Mouse (Mus musculus): Measurements from ENCODE around the gene Lta.

Gene Lta

GRCm38 (mm10) chr17:35204494-35205379 is at the start of gene Lta:
Lta (minus strand) TSS chr17:35205351.
- in situ Hi-C loops (cut with MboI), result no loop called here

GRCm38 (mm10) chr17:35254241-35255098 is 49.3 kb upstream of the Lta start:
- in situ Hi-C loops (cut with MboI), result no loop called here

- in situ Hi-C loops (cut with MboI), result no loop called here
Measured at GRCm38 (mm10) chr17:35253293-35254093, 48.3 kb upstream of the Lta start.

- in situ Hi-C loops (cut with MboI), result no loop called here
Measured at GRCm38 (mm10) chr17:35252619-35253292, 47.6 kb upstream of the Lta start.

- in situ Hi-C loops (cut with MboI), result no loop called here
Measured at GRCm38 (mm10) chr17:35251981-35252380, 46.8 kb upstream of the Lta start.

GRCm38 (mm10) chr17:35251162-35251719 is 46.1 kb upstream of the Lta start:
- in situ Hi-C loops (cut with MboI), result no loop called here

- in situ Hi-C loops (cut with MboI), result no loop called here
Measured at GRCm38 (mm10) chr17:35250348-35251120, 45.4 kb upstream of the Lta start.

- in situ Hi-C loops (cut with MboI), result no loop called here
Measured at GRCm38 (mm10) chr17:35249451-35250197, 44.5 kb upstream of the Lta start.

- in situ Hi-C loops (cut with MboI), result no loop called here
Measured at GRCm38 (mm10) chr17:35248986-35249385, 43.8 kb upstream of the Lta start.

GRCm38 (mm10) chr17:35247144-35247543 is 42.0 kb upstream of the Lta start:
- in situ Hi-C loops (cut with MboI), result no loop called here

GRCm38 (mm10) chr17:35245731-35246623 is 40.8 kb upstream of the Lta start:
- in situ Hi-C loops (cut with MboI), result no loop called here

- in situ Hi-C loops (cut with MboI), result no loop called here
Measured at GRCm38 (mm10) chr17:35244999-35245398, 39.8 kb upstream of the Lta start.

- in situ Hi-C loops (cut with MboI), result no loop called here
Measured at GRCm38 (mm10) chr17:35243086-35243485, 37.9 kb upstream of the Lta start.

- in situ Hi-C loops (cut with MboI), result no loop called here
Measured at GRCm38 (mm10) chr17:35242015-35242941, 37.1 kb upstream of the Lta start.

- in situ Hi-C loops (cut with MboI), result no loop called here
Measured at GRCm38 (mm10) chr17:35241305-35242014, 36.3 kb upstream of the Lta start, which contains the start of gene Ddx39b. Ddx39b (plus strand) TSS chr17:35241746.

Data from mature B cell (primary cell).